Mouse (Mus musculus): ENCODE measurements around the gene Dusp12. TPM values are rescaled to one million over a fixed set of nuclear protein-coding genes. Genes with fewer than 3 reads are reported as not detected.

The Dusp12 gene
- polyA plus RNA-seq, 1 experiment from 2014 or later = 52.3 TPM

DNA sequence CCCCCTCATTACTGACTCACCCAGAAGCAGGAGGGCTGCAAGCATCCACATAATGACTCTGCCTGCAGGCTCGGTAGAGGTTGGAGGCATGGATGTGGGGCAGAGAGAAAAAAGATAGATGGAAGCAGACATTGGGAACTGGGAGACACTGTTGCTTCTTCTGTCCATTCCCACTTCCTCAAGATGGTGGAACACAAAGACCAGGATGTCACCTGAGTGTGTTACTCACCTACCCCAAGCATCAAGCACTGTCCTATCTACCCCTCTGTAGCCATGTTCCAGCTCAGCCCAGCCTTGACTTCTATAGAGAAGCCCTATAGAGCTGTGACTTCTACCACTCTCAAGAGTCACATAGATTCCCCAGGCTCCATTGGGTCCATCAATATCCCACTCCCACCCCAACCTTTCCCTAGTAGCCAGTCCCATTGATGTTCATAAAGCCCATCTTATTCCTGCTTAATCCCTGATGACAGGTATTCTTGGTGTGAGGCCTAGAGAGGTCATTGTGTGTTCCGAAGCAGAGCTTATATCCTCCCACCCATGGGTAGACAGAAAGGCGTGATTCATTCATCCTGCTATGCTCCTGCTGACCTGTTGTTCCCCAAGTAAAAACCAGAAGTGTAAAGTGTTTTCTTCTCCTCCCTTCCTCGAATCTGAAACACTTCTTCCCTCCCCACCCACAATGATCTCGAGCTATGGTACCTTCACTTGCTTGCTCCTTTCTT, 27.7 kb upstream of the Dusp12 start, which contains the start of gene Fcrlb:
Gene Fcrlb (minus strand): TSS at position 51 of the 725 bp plus-strand sequence.
- Histone ChIP-seq H3K4me2 (no peak within 1 kb of the TSS), H3K9ac (no peak within 1 kb of the TSS), H3K9me3 (no peaks in the 10 kb centered on the region), H3K4me3 (no peak within 1 kb of the TSS), H3K27ac (no peak within 1 kb of the TSS), H3K36me3 (no peaks in the 10 kb centered on the region), H3K27me3 (peaks cover 27% of the 10 kb centered on the region), H3K4me1 (peaks cover 6% of the 10 kb centered on the region)
- WGBS = 70% methylated on average over 5 of the region's 5 CpGs
- no peak for ATAC-seq (ENCODE audit: insufficient number of reproducible peaks, insufficient read depth, low FRiP score, low TSS enrichment, low read depth)

DNA sequence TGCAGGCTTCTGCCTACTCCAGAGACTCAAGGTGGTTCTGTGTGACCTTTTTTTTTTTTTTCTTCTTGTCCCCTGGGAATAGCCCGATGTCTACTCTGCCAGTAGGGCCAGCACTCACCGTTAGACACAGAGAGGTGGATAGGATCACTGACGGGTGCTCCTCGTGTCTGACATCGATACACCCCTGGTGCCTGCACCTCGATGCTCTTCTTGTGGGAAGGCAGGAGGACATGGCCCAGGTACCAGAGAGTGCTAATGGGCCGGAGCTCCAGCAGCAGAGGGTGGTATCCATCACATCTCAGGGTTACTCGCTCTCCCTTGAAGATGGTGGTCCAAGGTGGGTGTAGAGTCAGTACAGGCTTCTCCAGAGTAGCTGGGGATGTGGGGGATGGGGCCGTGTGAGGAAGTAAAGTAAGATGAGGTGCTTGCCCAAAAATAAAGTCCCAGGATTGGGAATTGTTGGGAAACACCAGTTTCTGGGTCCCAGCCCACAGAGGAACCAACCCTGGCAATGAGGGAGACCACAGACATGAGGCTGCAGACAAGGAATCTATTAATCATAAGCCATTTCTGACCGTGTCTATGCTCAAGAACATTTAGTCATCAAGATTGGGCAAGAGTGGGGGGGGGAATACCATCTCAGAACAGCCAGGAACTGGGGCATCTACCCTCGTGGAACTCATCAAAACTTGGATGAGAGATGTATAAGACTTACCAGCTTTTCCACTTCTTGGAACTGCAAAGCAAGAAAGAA, 26.7 kb upstream of the Dusp12 start:
- no peaks in the 10 kb centered on the region for H3K9me3 ChIP-seq
- H3K27me3 ChIP-seq = peaks cover 37% of the 10 kb centered on the region
- H3K4me3 ChIP-seq = no peak overlapping the region
- 85% methylated on average over 11 of the region's 11 CpGs for WGBS
- no peak overlapping the region for H3K27ac ChIP-seq
- no peaks in the 10 kb centered on the region for H3K36me3 ChIP-seq
- H3K4me2 ChIP-seq = no peak overlapping the region
- H3K4me1 ChIP-seq = peaks cover 15% of the 10 kb centered on the region
- no peak overlapping the region for H3K9ac ChIP-seq
- ATAC-seq (ENCODE audit: insufficient number of reproducible peaks, insufficient read depth, low FRiP score, low TSS enrichment, low read depth) = no peak

DNA sequence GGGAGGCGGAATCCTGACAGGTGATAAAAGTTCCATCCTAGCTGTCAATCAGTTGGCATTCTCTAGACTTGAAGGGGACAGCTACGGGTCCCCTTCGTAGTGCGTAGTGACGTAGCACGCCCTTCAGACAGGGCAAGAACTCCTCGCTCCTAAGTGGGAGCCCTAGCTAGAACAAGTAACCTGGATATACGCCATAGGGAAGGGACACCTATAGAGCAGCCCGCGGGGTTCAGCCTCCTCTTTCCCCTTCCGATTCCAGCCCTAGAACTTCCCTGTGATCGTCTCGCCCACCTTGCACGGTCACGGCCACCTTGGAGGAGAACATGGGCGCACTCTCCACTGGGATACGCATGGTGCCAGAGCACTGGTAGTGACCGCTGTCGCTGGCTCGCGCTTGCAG, 23.0 kb upstream of the Dusp12 start:
- peak overlapping the region; percentile 70; the same call in 1 of the 2 replicates for H3K9ac ChIP-seq
- 2% methylated on average over 21 of the region's 21 CpGs for WGBS

DNA sequence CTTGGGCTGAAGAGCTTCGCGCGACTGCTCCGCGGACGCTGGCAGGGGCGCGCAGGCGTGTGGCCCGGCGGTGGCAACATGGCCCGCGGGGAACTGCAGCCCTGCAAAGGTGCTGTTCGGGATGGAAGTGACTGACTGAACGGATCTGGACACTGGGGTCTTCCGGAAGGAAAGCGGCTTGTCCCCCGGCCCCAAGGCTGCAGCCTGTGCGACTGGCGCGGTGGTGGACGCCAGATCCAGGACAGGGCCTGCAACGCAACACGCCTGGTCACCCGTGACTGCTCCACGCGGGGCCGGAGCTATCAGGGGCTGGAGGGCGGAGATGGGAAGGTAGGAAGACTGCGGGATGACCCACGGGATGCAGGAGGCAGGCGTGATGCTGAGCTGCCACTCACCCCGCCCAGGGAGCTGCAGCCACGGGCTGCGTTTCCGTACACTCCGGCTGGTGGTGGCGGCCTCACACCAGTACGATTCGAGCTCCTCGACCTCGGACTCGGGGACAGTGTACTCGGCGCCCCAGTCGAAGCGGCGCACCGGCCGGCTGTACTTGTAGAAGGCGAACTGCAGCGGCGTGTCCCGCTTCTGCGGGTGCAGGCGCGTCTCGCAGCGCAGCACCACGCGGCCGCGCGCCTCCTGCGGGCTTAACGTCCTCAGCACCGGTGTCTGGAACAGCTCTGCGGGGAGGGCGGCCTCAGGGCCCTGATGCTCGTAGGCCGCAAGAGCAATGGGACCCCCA, 22.3 kb upstream of the Dusp12 start:
- Histone ChIP-seq H3K27ac (no peak overlapping the region), H3K36me3 (no peaks in the 10 kb centered on the region), H3K27me3 (peaks cover 60% of the 10 kb centered on the region), H3K9me3 (no peaks in the 10 kb centered on the region), H3K9ac (peak overlapping the region; percentile 70), H3K4me2 (peak overlapping the region; percentile 82), H3K4me1 (peaks cover 15% of the 10 kb centered on the region), H3K4me3 (peak overlapping the region; percentile 55)
- ATAC-seq (ENCODE audit: insufficient number of reproducible peaks, insufficient read depth, low FRiP score, low TSS enrichment, low read depth) = peak; percentile 60; the same call in 1 of the 2 replicates
- WGBS = under 1% methylated on average over 71 of the region's 71 CpGs

More for the DNA sequence above, 23.0 kb upstream of the Dusp12 start:
- ATAC-seq (ENCODE audit: insufficient number of reproducible peaks, insufficient read depth, low FRiP score, low TSS enrichment, low read depth) = no peak
- Histone ChIP-seq H3K27me3 (peaks cover 60% of the 10 kb centered on the region), H3K4me2 (peak overlapping the region; percentile 82), H3K9me3 (no peaks in the 10 kb centered on the region), H3K4me1 (peaks cover 15% of the 10 kb centered on the region), H3K36me3 (no peaks in the 10 kb centered on the region), H3K27ac (no peak overlapping the region), H3K4me3 (peak overlapping the region; percentile 55)

DNA sequence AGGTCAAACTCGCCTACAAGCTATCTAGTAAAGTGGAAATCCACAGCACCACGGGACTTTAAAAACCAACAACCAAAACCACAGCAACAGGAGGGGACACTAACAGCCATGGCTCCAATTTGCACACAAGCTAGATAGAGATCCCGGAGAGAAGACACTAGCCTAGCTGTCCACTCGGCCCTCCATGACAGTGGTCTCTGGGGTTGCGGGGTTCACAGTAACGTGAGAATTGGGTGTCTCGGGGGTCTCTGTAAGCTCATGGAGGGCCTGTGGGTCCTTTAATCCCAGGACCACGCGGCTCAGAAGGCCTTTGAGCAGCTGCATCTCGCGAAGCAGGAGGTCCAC, 21.7 kb upstream of the Dusp12 start:
- H3K36me3 ChIP-seq = no peaks in the 10 kb centered on the region
- no peak overlapping the region for H3K27ac ChIP-seq
- H3K4me3 ChIP-seq = peak overlapping the region; percentile 55
- no peaks in the 10 kb centered on the region for H3K9me3 ChIP-seq
- peaks cover 59% of the 10 kb centered on the region for H3K27me3 ChIP-seq
- peak overlapping the region; percentile 82 for H3K4me2 ChIP-seq
- ATAC-seq (ENCODE audit: insufficient number of reproducible peaks, insufficient read depth, low FRiP score, low TSS enrichment, low read depth) = no peak
- H3K9ac ChIP-seq = peak overlapping the region; percentile 70
- peaks cover 15% of the 10 kb centered on the region for H3K4me1 ChIP-seq
- 19% methylated on average over 11 of the region's 11 CpGs for WGBS

DNA sequence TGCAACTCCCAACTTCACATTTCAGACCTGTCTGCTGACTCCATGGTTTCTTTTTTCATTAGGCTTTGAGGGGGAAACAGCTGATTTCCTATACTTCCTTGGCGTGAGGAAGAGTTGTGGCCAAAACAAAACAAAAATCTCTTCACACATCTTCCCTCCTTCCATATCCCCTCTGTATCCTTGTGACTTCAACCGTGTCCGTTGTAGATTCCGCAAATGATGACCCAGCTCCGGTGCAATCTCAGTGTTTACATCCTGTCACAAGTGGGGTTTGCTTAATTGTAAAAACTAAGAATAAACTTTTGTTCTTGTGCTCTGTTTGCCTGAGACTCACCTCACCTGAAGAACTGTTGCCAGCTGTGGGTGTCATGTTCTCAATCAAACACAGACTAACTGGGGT, 18.1 kb upstream of the Dusp12 start:
- Histone ChIP-seq H3K4me3 (no peak overlapping the region), H3K36me3 (no peaks in the 10 kb centered on the region), H3K4me2 (no peak overlapping the region), H3K27ac (no peak overlapping the region), H3K9ac (no peak overlapping the region), H3K9me3 (no peaks in the 10 kb centered on the region), H3K4me1 (peaks cover 13% of the 10 kb centered on the region), H3K27me3 (peaks cover 51% of the 10 kb centered on the region)
- ATAC-seq (ENCODE audit: insufficient number of reproducible peaks, insufficient read depth, low FRiP score, low TSS enrichment, low read depth) = no peak
- WGBS = 59% methylated on average over 5 of the region's 5 CpGs

DNA sequence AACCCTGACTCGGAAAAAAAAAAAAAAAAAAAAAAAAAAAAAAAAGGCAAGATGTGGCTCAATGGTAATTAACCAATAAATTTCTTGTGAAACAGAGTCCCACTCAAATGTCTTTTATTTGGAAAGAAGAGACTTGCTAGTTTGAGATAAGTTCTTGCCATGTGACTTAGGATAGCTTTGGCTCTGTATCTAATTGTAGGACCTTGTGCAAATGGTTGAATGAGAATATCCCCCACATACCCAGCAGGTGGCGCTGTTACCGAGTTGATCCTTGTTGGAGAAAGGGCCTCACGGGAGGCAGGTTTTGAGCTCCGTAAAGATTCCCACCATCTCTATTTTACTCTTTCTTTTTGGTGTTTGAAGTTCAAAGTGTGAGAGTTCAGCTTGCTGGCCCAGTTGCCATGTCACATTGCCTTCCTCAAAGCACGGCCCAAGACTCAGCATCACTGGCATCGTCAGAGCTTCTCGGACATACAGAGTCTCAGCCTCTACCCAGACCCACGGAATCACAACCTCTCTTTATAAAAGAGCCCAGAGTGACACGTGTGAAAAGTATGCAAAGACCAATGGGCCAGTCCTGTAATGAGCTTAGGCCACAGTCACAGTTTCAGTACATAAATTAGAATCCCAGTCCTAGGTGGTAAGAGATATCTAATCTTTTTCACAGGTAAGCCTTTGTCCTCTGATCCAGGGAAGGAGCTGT, 16.3 kb upstream of the Dusp12 start:
- Histone ChIP-seq H3K9me3 (no peaks in the 10 kb centered on the region), H3K4me1 (no peaks in the 10 kb centered on the region), H3K27ac (no peak overlapping the region), H3K27me3 (peaks cover 40% of the 10 kb centered on the region), H3K4me2 (peak overlapping the region; percentile 33; the same call in 1 of the 2 replicates), H3K36me3 (no peaks in the 10 kb centered on the region), H3K4me3 (no peak overlapping the region), H3K9ac (no peak overlapping the region)
- WGBS = 33% methylated on average over 10 of the region's 10 CpGs
- no peak for ATAC-seq (ENCODE audit: insufficient number of reproducible peaks, insufficient read depth, low FRiP score, low TSS enrichment, low read depth)

DNA sequence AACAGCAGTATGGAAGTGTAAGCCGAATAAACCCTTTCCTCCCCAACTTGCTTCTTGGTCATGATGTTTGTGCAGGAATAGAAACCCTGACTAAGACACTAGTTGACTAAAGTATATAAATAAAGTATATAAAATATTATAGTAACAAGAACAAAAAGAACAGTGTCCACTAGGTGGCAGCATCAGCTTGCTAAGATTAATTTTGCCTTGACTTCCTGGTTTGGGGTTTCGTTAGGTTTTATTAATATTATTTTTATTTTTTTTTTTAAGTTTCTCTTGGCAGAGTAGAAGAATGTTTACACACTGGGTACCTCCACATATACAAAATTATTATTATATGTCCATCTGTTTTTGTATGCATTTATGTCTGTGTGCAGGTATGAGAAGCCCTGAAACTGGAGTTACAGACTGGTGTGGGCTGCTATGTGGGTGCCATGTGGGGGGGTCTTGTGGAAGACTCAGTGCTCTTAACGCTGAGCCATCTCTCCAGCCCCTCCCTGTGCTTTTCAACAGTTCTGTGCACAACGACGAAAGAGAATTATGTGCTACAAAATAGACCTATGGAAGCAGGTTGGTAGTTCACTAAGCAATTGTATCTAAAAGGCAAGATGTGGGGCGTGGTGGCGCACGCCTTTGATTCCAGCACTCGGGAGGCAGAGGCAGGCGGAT, 15.6 kb upstream of the Dusp12 start:
- Histone ChIP-seq H3K9me3 (no peaks in the 10 kb centered on the region), H3K27ac (no peak overlapping the region), H3K4me2 (peak overlapping the region; percentile 21), H3K4me1 (no peaks in the 10 kb centered on the region), H3K36me3 (no peaks in the 10 kb centered on the region), H3K27me3 (peaks cover 33% of the 10 kb centered on the region), H3K4me3 (no peak overlapping the region), H3K9ac (no peak overlapping the region)
- no peak for ATAC-seq (ENCODE audit: insufficient number of reproducible peaks, insufficient read depth, low FRiP score, low TSS enrichment, low read depth)
- WGBS = 33% methylated on average over 10 of the region's 10 CpGs

DNA sequence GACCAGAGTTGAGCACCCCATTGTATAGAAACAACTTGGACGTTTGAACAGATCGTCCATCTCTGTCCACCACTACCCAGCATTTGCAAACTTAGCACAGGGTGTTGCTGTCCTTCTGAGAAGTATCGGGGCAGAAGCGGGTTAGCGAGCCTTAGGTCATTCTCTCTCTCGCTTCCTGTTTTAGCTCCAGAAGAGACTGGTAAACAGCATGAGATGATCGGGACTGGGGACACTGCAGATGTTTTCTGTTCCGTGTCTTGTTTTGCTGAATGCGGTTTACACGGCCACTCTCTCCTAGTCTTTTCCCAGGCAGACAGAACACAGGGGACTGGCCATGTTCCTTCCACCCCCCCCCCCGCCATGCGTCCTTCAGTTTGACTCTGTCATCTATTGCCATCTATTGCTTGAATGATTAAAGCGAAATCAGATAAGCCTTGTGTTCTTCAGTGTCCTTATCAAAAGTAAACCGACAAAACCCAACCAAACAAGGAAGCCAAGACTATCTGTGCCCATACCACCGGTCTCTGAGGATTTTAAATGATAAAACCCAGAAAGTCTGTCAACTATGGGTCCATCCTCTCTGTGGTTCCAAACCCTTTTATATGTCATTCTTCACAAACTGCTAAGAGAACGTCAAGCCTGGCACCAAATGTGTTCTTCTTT, 13.2 kb upstream of the Dusp12 start:
- Histone ChIP-seq H3K4me2 (no peak overlapping the region), H3K9me3 (no peaks in the 10 kb centered on the region), H3K27me3 (peaks cover 23% of the 10 kb centered on the region), H3K4me3 (no peak overlapping the region), H3K9ac (no peak overlapping the region), H3K36me3 (no peaks in the 10 kb centered on the region), H3K4me1 (no peaks in the 10 kb centered on the region), H3K27ac (no peak overlapping the region)
- WGBS = 78% methylated on average over 16 of the region's 16 CpGs
- ATAC-seq (ENCODE audit: insufficient number of reproducible peaks, insufficient read depth, low FRiP score, low TSS enrichment, low read depth) = no peak

DNA sequence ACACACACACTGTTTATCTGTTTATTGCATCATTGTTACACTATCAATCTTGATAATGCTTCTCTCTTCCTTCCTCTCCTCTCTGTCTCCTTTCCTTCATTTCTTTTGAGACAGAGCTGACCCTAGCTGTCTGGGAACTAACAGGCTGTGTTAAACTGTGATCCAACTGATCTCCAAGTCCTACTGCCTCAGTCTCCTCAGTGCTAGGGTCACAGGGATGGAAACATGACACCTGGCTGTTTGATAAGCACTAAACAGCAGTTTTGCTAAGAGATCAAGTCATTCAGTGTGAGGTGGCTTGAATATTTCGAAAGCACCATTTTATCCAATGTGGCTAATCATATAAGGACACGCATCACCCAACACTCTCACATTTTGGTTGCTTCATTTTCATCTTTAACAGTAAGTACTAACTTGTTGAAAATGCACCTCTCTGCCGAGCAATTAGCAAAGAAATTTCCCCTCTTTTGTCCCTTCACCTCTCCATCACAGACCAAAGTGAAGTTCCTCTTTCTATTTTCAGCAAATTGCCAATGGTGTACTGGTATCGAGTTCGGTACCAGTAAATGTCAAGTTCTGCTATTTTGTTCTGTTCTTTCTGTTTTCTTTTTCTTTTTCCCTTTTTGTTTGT, 11.4 kb upstream of the Dusp12 start:
- Histone ChIP-seq H3K4me2 (no peak overlapping the region), H3K4me1 (no peaks in the 10 kb centered on the region), H3K27ac (no peak overlapping the region), H3K27me3 (peaks cover 23% of the 10 kb centered on the region), H3K9ac (no peak overlapping the region), H3K9me3 (no peaks in the 10 kb centered on the region), H3K4me3 (no peak overlapping the region), H3K36me3 (no peaks in the 10 kb centered on the region)
- ATAC-seq (ENCODE audit: insufficient number of reproducible peaks, insufficient read depth, low FRiP score, low TSS enrichment, low read depth) = no peak
- 81% methylated on average over 5 of the region's 5 CpGs for WGBS

All from embryonic facial prominence, embryonic 13.5 days (tissue).